Mouse (Mus musculus) limb, embryonic 14.5 days (tissue): ENCODE data around the gene Dnaja3. TPM values are rescaled to one million over a fixed set of nuclear protein-coding genes. Genes with fewer than 3 reads are reported as not detected.
A peak's percentile ranks its signal among the peaks of the same experiment; 100 is the strongest.

Experiments
- ATAC-seq: fragments of 200-750 bp; cut with Nextera tagmentation; 2 replicates; pipeline ENCODE4 v1.8.0; 2017; ENCODE audit warnings: low read depth, moderate number of reproducible peaks, moderate TSS enrichment; ENCODE audit not compliant: low FRiP score
- DNase-seq: peaks from one replicate; pipeline ENCODE4 v3.0.0-alpha.2; 2015; ENCODE audit warnings: low spot score
- H3K27ac ChIP-seq: fragments of 300-500 bp; sonication (generic); replicated peaks from 2 replicates; pipeline ENCODE4 v1.5.1; 2014; ENCODE audit warnings: low read depth, mild to moderate bottlenecking, low read length, moderate library complexity, mixed read lengths
- H3K27me3 ChIP-seq: fragments of 300-500 bp; sonication (generic); 2 replicates; pipeline ENCODE4 v1.6.1; 2014; ENCODE audit warnings: low read length, mixed read lengths; ENCODE audit not compliant: control insufficient read depth, insufficient read depth
- H3K36me3 ChIP-seq: fragments of 300-500 bp; sonication (generic); 2 replicates; pipeline ENCODE4 v1.6.1; 2014; ENCODE audit warnings: mild to moderate bottlenecking, low read length, moderate library complexity, mixed read lengths; ENCODE audit not compliant: control insufficient read depth, insufficient read depth
- H3K4me1 ChIP-seq: fragments of 300-500 bp; sonication (generic); 2 replicates; pipeline ENCODE4 v1.6.1; 2014; ENCODE audit warnings: antibody characterized with exemption, low read length, mixed read lengths; ENCODE audit not compliant: control insufficient read depth, insufficient read depth
- H3K4me2 ChIP-seq: fragments of 300-500 bp; sonication (generic); replicated peaks from 2 replicates; pipeline ENCODE4 v1.6.1; 2014; ENCODE audit warnings: low read depth, mild to moderate bottlenecking, low read length, moderate library complexity; ENCODE audit not compliant: severe bottlenecking
- H3K4me3 ChIP-seq: fragments of 300-500 bp; sonication (generic); replicated peaks from 2 replicates; pipeline ENCODE4 v1.5.1; 2014; ENCODE audit warnings: low read length
- H3K9ac ChIP-seq: fragments of 300-500 bp; sonication (generic); 2 replicates; pipeline ENCODE4 v1.6.1; 2014; ENCODE audit warnings: mild to moderate bottlenecking, low read depth, low read length, moderate library complexity; ENCODE audit not compliant: severe bottlenecking
- H3K9me3 ChIP-seq: fragments of 300-500 bp; sonication (generic); 2 replicates; pipeline ENCODE4 v1.6.1; 2016; ENCODE audit warnings: low read length; ENCODE audit not compliant: control insufficient read depth
- POLR2A ChIP-seq: fragments of 200-500 bp; IDR thresholded peaks from 2 replicates; pipeline ENCODE4 v1.8.0; 2012; ENCODE audit warnings: inconsistent platforms, mild to moderate bottlenecking, moderate library complexity, borderline replicate concordance; ENCODE audit not compliant: insufficient read depth, insufficient read length; ENCODE audit errors: extremely low read depth
- WGBS: fragments of 180-500 bp; shearing (Covaris S2); extraction: QIAGEN DNeasy Blood & Tissue Kit; methylation state at CpG from one replicate; pipeline ENCODE4 v1.1.7; 2014; 5-methylcytosine and 5-hydroxymethylcytosine counted together
- polyA plus RNA-seq, 2 experiments: library from polyadenylated mRNA; depleted of rRNA in 1 of 2; stranded (reverse) in 1 of 2; unstranded in 1 of 2; fragments of >200 nt; fragmentation: Nextera tagmentation in 1 of 2; extraction: Ambion mirVana in 1 of 2; gene quantifications; 2 replicates each; pipeline versions ENCODE4 v1.2.1 to v1.2.3; 2012 to 2014

The Dnaja3 gene
- polyA plus RNA-seq, 2 experiments, result 30.2 to 54.7 TPM

DNA sequence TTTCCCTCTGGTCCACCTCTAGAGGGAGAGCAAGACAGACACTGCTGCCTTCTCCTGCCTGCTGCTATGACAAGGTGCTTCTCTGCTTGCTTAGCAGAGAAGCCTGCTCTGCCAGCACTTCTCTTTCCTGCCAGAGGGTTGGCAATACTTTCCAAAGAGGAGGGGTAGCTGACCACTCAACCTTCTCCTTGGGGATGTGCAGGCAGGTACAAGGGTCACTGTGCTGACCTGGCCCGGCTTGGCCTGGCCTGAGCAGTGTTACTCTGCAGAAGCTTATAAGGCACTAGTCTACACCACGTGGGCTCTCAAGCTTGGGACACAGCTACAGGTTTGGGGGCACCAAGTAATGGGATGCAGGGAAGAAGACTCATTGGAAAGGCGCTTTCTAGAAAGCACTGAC is 25.1 kb upstream of the Dnaja3 start:
- peaks cover 90% of the 10 kb centered on the region for H3K36me3 ChIP-seq
- ATAC-seq (no peak), DNase-seq (no peak)
- 88% methylated on average over 3 of the region's 3 CpGs for WGBS
- no peak overlapping the region for H3K27ac ChIP-seq
- H3K4me1 ChIP-seq, result no peaks in the 10 kb centered on the region
- TF ChIP-seq POLR2A, result no peak
- H3K9me3 ChIP-seq, result no peaks in the 10 kb centered on the region
- no peak overlapping the region for H3K4me2 ChIP-seq
- no peak overlapping the region for H3K9ac ChIP-seq
- no peak overlapping the region for H3K4me3 ChIP-seq
- H3K27me3 ChIP-seq, result no peaks in the 10 kb centered on the region

DNA sequence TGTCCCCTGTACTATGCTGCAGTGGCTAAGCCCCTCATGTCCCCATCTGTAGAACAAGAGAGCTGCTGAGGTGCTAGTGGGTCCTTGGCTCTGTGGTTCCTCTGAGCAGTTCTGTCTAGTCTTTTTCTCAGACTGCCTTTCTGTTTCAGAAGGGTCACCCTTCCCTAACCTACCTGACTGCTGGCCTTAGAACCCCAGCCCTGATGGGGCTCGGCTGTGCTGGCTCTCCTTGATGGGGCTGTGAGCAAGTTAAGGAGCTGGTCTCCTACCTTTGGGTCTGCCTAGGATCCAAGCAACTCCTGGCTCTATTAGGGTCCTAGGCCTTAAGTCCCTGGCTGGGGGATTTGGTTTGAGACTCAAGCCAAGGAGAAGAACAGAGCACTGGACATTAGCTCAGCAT is 24.5 kb upstream of the Dnaja3 start:
- Histone ChIP-seq H3K27ac (no peak overlapping the region), H3K36me3 (peaks cover 87% of the 10 kb centered on the region)
- no peak for TF ChIP-seq POLR2A

DNA sequence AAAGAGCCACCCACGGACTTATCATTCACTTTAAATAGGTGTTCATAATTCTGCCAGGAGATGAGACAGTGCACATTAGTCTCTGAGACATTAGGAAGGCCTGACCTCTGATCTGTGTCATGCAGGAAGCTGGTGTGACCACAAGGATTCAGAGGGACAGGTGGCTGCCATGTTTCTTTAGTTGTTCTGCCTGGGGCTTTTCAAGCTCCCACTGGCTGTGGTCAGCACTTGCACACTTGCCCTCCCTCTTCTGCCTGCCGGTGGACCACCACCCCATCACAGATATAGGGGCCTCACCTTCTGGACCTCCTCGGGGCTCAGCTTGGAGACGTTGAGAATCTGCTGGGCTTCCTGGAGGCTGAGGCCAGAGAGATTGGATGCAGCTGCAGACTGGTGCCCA is 23.0 kb upstream of the Dnaja3 start:
- Histone ChIP-seq H3K4me3 (no peak overlapping the region), H3K4me2 (no peak overlapping the region), H3K36me3 (peaks cover 72% of the 10 kb centered on the region), H3K4me1 (no peaks in the 10 kb centered on the region; the same call in 1 of the 2 replicates), H3K27me3 (no peaks in the 10 kb centered on the region), H3K9ac (no peak overlapping the region), H3K9me3 (no peaks in the 10 kb centered on the region), H3K27ac (no peak overlapping the region)
- WGBS, result 79% methylated on average over 4 of the region's 4 CpGs
- TF ChIP-seq POLR2A, result no peak
- DNase-seq, result no peak
- no peak for ATAC-seq

More for the DNA sequence above, 24.5 kb upstream of the Dnaja3 start:
- H3K4me2 ChIP-seq, result no peak overlapping the region
- H3K27me3 ChIP-seq, result no peaks in the 10 kb centered on the region
- DNase-seq, result no peak
- no peaks in the 10 kb centered on the region for H3K4me1 ChIP-seq
- 79% methylated on average over 1 of the region's 1 CpGs for WGBS
- ATAC-seq, result no peak
- no peaks in the 10 kb centered on the region for H3K9me3 ChIP-seq
- no peak overlapping the region for H3K9ac ChIP-seq
- no peak overlapping the region for H3K4me3 ChIP-seq

DNA sequence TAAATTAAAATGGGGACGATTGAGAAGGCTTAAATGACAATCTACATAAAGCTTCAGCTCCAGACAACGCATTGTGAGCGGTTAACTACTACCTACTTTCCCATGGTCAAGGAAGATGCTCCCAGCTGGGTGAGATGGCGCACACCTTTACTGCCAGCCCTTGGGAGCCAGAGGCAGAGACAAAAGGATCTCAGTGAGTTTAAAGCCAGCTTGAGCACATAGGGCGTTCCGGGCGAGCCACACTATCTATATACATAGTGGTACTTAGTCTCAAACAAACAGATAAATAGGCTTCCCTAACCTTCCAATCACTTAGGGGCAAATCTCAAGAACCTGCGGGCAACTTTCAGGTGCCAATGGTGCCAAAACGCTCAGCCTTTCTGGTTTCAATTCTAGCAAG is 15.7 kb upstream of the Dnaja3 start:
- Histone ChIP-seq H3K4me1 (peaks cover 15% of the 10 kb centered on the region), H3K27ac (peak overlapping the region; percentile 87), H3K9me3 (no peaks in the 10 kb centered on the region), H3K36me3 (peaks cover 10% of the 10 kb centered on the region), H3K9ac (peak overlapping the region; percentile 86), H3K4me2 (peak overlapping the region; percentile 69), H3K27me3 (no peaks in the 10 kb centered on the region), H3K4me3 (peak overlapping the region; percentile 72)
- ATAC-seq (no peak), DNase-seq (no peak)
- no peak for TF ChIP-seq POLR2A
- 22% methylated on average over 9 of the region's 9 CpGs for WGBS

DNA sequence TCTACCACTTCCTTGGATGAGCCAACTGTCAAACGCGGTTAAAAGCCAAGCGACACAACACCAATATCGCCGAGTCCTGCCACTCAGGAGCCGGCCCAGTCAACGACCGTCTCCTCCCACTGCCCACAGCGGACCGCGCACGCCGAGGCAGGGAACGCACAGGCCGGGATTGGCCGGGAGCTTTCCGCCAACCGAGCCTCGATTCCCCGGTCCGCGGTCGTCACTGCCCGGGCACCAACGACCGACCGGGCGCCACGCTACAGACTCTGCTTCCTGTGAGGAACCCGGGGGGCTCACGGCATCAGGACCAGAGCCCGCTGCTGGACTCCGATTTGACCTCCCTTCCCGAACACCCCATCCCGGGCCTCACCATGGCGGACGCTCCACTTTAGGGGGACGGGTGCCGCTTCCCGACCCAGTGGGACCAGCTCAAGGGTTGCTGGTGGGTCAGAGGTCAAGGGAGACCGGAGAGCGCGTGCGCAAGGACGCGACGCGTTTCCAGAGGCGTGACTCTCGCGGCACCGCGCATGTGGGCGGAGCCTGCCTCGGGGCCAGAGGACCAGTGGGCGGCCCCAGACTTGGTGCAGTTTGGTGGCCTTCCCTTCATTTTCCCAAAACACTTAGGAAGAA is 15.2 kb upstream of the Dnaja3 start, which contains the start of gene Pam16:
TSS of gene Pam16 (minus strand) at position 508 of the 630 bp plus-strand sequence.
- H3K4me3 ChIP-seq, result peak within 1 kb of the TSS; percentile 72
- peak within 1 kb of the TSS; percentile 69 for H3K4me2 ChIP-seq
- peaks cover 15% of the 10 kb centered on the region for H3K4me1 ChIP-seq
- no peaks in the 10 kb centered on the region for H3K9me3 ChIP-seq
- peak within 1 kb of the TSS; percentile 86 for H3K9ac ChIP-seq
- 1% methylated on average over 44 of the region's 56 CpGs for WGBS
- peak within 1 kb of the TSS; percentile 87 for H3K27ac ChIP-seq
- peak; percentile 92 for ATAC-seq
- DNase-seq, result peak; percentile 90
- no peaks in the 10 kb centered on the region for H3K27me3 ChIP-seq
- peaks cover 10% of the 10 kb centered on the region for H3K36me3 ChIP-seq
- TF ChIP-seq POLR2A, result 0 out of 2 replicates have a peak, but pooled peaks have one; percentile 23

DNA sequence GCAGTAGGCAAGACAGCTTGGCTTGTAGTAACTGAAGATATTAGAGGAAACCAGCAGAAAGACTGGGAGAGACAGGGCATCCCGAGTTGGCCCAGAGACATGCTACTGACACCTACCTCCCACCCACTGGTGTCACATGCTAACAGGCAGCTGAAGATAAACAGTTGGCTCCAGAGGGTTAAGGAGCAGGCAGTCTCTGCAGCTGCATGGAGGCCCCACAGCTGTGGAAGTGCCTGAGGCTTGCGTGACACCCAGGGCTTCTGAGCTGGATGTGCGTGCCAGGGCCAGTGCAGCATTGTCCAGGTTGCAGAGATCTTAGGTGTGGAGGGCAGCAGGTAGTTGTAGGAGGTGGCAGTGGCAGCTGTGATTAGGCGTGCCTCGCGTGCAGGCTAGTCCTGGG is 12.7 kb upstream of the Dnaja3 start:
- Histone ChIP-seq H3K9me3 (no peaks in the 10 kb centered on the region), H3K27me3 (no peaks in the 10 kb centered on the region), H3K4me3 (no peak overlapping the region), H3K4me1 (peaks cover 15% of the 10 kb centered on the region), H3K27ac (no peak overlapping the region), H3K4me2 (no peak overlapping the region), H3K36me3 (peaks cover 11% of the 10 kb centered on the region), H3K9ac (no peak overlapping the region)
- DNase-seq (no peak), ATAC-seq (no peak)
- TF ChIP-seq POLR2A, result no peak
- WGBS, result 69% methylated on average over 6 of the region's 6 CpGs
